Mouse (Mus musculus) heart, embryonic 16.5 days (tissue): ENCODE results near the gene Etd. TPM values are rescaled to one million over a fixed set of nuclear protein-coding genes. Genes with fewer than 3 reads are reported as not detected.
"Not testable (repeated sequence)": the region's sequence is repeated elsewhere in the genome, so short reads cannot be mapped to it uniquely, and the experiment has no call there.

Source experiments
- ATAC-seq: fragments of 200-750 bp; cut with Nextera tagmentation; replicated peaks from 2 replicates; pipeline ENCODE4 v1.8.0; 2017; ENCODE audit warnings: moderate number of reproducible peaks; ENCODE audit not compliant: insufficient read depth, low FRiP score; ENCODE audit errors: extremely low read depth
- H3K27ac ChIP-seq: fragments of 300-500 bp; sonication (generic); 2 replicates; pipeline ENCODE4 v1.5.1; 2014; ENCODE audit warnings: mild to moderate bottlenecking, low read length, control low read depth, moderate library complexity
- H3K27me3 ChIP-seq: fragments of 300-500 bp; sonication (generic); 2 replicates; pipeline ENCODE4 v1.6.1; 2014; ENCODE audit warnings: low read length, mixed read lengths; ENCODE audit not compliant: control insufficient read depth, insufficient read depth
- H3K36me3 ChIP-seq: fragments of 300-500 bp; sonication (generic); 2 replicates; pipeline ENCODE4 v1.6.1; 2014; ENCODE audit not compliant: control insufficient read depth, insufficient read depth
- H3K4me1 ChIP-seq: fragments of 300-500 bp; sonication (generic); 2 replicates; pipeline ENCODE4 v1.6.1; 2014; ENCODE audit warnings: low read length, mixed read lengths; ENCODE audit not compliant: control insufficient read depth, insufficient read depth
- H3K4me2 ChIP-seq: fragments of 300-500 bp; sonication (generic); 2 replicates; pipeline ENCODE4 v1.6.1; 2014; ENCODE audit warnings: low read depth, mild to moderate bottlenecking, control low read depth, low read length
- H3K4me3 ChIP-seq: fragments of 300-500 bp; sonication (generic); 2 replicates; pipeline ENCODE4 v1.5.1; 2014; ENCODE audit warnings: mild to moderate bottlenecking, control low read depth, low read length
- H3K9ac ChIP-seq: fragments of 300-500 bp; sonication (generic); 2 replicates; pipeline ENCODE4 v1.6.1; 2014; ENCODE audit warnings: low read length, control low read depth
- H3K9me3 ChIP-seq: fragments of 300-500 bp; sonication (generic); replicated peaks from 2 replicates; pipeline ENCODE4 v1.6.1; 2016; ENCODE audit warnings: low read length; ENCODE audit not compliant: control insufficient read depth
- WGBS: fragments of 180-500 bp; shearing (Covaris S2); extraction: QIAGEN DNeasy Blood & Tissue Kit; methylation state at CpG from one replicate; pipeline ENCODE4 v1.1.7; 2014; 5-methylcytosine and 5-hydroxymethylcytosine counted together
- polyA plus RNA-seq: library from polyadenylated mRNA; unstranded; fragments of >200 nt; fragmentation: Nextera tagmentation; extraction: Ambion mirVana; gene quantifications from 2 replicates; pipeline ENCODE4 v1.2.1, GENCODE M21; 2015

Gene Etd
- not detected in 2 replicates for polyA plus RNA-seq

DNA sequence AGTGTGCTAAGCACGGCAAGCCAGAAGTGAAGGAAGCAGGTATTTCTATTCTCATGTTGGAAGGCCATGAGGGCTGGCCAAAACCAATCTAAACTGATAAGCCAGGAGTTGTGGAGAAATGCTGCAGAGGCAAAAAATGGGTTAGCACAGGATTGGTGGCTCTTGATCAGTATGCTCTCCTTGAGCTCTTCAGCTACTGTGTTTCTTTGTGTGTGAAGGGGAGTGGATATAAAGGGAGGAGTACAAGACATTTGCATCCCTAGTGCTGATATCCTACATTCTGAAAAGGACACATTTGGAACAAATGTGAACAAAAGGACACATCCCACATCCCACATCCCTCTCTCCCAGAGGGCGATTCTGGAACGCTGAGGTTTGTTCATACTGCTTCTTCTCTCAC is at the start of gene Etd:
Gene Etd (plus strand): TSS at position 301 of the 400 bp plus-strand sequence.
- H3K36me3 ChIP-seq, result no peaks in the 10 kb centered on the region
- ATAC-seq, result no peak
- 60% methylated on average over 3 of the region's 3 CpGs for WGBS
- H3K9ac ChIP-seq, result no peak within 1 kb of the TSS
- no peak within 1 kb of the TSS for H3K4me3 ChIP-seq
- no peaks in the 10 kb centered on the region for H3K9me3 ChIP-seq
- H3K4me2 ChIP-seq, result no peak within 1 kb of the TSS
- H3K27ac ChIP-seq, result no peak within 1 kb of the TSS
- no peaks in the 10 kb centered on the region for H3K4me1 ChIP-seq
- H3K27me3 ChIP-seq, result no peaks in the 10 kb centered on the region

DNA sequence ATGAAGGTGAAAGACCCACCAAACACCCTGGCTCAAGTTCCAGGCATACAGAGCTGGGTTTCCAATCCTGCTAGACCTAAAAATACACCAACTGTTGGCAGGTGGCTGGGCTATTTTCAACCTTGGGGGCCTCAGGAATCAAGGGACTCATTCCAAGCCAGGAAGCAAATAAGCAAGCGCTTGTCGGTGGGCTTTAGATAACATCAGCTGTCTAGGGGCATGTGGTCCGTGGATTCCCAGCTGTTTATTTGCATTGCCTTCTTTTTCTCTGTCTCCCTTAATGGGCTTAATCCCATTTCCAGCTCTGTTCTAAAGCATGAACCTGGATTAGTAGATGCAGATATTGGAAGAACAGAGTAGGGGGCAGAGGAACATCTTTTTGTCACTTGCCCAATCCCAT is 48.4 kb upstream of the Etd start:
- 37% methylated on average over 3 of the region's 3 CpGs for WGBS
- Histone ChIP-seq H3K36me3 (no peaks in the 10 kb centered on the region), H3K4me3 (no peak overlapping the region), H3K4me1 (0 out of 2 replicates have a peak, but pooled peaks cover 2% of the 10 kb centered on the region), H3K4me2 (no peak overlapping the region), H3K27me3 (no peaks in the 10 kb centered on the region), H3K9me3 (no peaks in the 10 kb centered on the region), H3K9ac (no peak overlapping the region), H3K27ac (peak overlapping the region; percentile 82)
- ATAC-seq, result peak; percentile 23

DNA sequence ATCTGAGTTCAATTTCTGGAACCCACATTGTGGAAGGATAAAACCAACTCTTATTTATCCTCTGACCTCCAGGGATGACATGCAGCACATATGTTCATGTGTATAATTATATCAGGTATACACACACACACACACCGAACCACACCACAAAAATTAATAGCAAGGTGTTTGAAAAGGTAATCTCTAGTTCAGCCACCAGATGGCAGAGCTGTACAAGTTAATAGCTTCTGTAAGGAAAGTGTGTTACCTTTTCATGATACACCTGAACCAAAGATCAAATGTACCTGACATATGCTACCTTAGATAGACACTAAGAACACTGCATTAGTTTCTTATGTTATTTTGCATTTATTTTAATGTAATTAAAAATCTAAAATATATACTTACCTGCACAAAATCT is 1.8 kb upstream of the Etd start:
- no peak for ATAC-seq
- WGBS, result 58% methylated on average over 1 of the region's 1 CpGs
- H3K36me3 ChIP-seq, result no peaks in the 10 kb centered on the region
- H3K4me3 ChIP-seq, result no peak overlapping the region
- H3K4me2 ChIP-seq, result no peak overlapping the region
- H3K27ac ChIP-seq, result no peak overlapping the region
- no peak overlapping the region for H3K9ac ChIP-seq
- no peaks in the 10 kb centered on the region for H3K27me3 ChIP-seq
- no peaks in the 10 kb centered on the region for H3K4me1 ChIP-seq
- H3K9me3 ChIP-seq, result no peaks in the 10 kb centered on the region

DNA sequence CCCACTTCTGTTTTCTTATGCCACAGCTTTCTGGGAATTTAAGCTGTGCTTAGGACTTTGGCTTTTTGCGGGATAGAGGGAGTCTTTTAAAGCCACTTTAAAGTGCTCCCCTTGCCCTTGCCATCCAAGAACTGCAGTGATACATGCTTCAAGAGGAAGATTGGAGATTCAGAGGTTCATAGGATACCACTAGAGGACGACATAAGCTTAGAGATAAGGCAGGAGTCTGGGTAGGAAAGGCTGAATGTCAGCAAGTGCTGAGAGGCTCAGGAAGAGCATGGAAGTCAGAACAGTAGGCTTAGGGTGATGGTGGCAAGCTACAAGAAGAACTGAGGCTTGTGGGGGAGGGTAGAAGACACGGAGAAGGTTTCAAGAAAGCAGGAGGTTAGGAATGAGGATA is 24.9 kb downstream of the Etd start:
- Histone ChIP-seq H3K9me3 (no peaks in the 10 kb centered on the region), H3K4me1 (no peaks in the 10 kb centered on the region), H3K4me2 (no peak overlapping the region), H3K4me3 (no peak overlapping the region), H3K36me3 (no peaks in the 10 kb centered on the region), H3K27me3 (no peaks in the 10 kb centered on the region; the same call in 1 of the 2 replicates), H3K27ac (no peak overlapping the region), H3K9ac (no peak overlapping the region)
- ATAC-seq, result no peak
- WGBS, result 36% methylated on average over 3 of the region's 3 CpGs

- not testable (repeated sequence) for H3K4me3 ChIP-seq, H3K36me3 ChIP-seq, H3K4me1 ChIP-seq, H3K27ac ChIP-seq, H3K9me3 ChIP-seq, H3K4me2 ChIP-seq, H3K9ac ChIP-seq, ATAC-seq, H3K27me3 ChIP-seq
These were observed 29.5 kb downstream of the Etd start for GRCm38 (mm10) chrX:53464194-53464593.

Other genes with a start within 250 kb of the Etd start
- gene Plac1, start 194.8 kb upstream of the Etd start, polyA plus RNA-seq, result 4.6 and 6.2 TPM in 2 replicates
- gene Fam122b, start 165.1 kb upstream of the Etd start, polyA plus RNA-seq, result 21.4 and 24.5 TPM in 2 replicates
- not detected in 2 replicates for gene Fam122c, start 161.5 kb upstream of the Etd start, polyA plus RNA-seq
- gene Mospd1, start 64.4 kb upstream of the Etd start, polyA plus RNA-seq, result 56.9 and 71.6 TPM in 2 replicates
- gene Rtl8c, start 173.1 kb downstream of the Etd start, polyA plus RNA-seq, result 43.8 and 46.4 TPM in 2 replicates
- not detected in 2 replicates for gene Gm14597, start 174.1 kb downstream of the Etd start, polyA plus RNA-seq
- gene Rtl8a, start 208.8 kb downstream of the Etd start, polyA plus RNA-seq, result 99.3 and 105 TPM in 2 replicates
- gene Rtl8b, start 235.5 kb downstream of the Etd start, polyA plus RNA-seq, result 77.3 and 84.1 TPM in 2 replicates